Mouse (Mus musculus) embryo, embryonic 11.5 days (tissue): Measurements from ENCODE around the gene Tpi1.
"Not testable (repeated sequence)": the region's sequence is repeated elsewhere in the genome, so short reads cannot be mapped to it uniquely, and the experiment has no call there.

Source experiments
- DNase-seq: peaks from one replicate; pipeline ENCODE4 v3.0.0-alpha.2; 2012; ENCODE audit warnings: low read depth, low spot score

Gene Tpi1

GRCm38 (mm10) chr6:124831199-124831598 is 17.1 kb upstream of the Tpi1 start:
- DNase-seq, result not testable (repeated sequence)

- peak; percentile 89 for DNase-seq
These were observed 16.0 kb upstream of the Tpi1 start for GRCm38 (mm10) chr6:124829799-124830700.

DNA sequence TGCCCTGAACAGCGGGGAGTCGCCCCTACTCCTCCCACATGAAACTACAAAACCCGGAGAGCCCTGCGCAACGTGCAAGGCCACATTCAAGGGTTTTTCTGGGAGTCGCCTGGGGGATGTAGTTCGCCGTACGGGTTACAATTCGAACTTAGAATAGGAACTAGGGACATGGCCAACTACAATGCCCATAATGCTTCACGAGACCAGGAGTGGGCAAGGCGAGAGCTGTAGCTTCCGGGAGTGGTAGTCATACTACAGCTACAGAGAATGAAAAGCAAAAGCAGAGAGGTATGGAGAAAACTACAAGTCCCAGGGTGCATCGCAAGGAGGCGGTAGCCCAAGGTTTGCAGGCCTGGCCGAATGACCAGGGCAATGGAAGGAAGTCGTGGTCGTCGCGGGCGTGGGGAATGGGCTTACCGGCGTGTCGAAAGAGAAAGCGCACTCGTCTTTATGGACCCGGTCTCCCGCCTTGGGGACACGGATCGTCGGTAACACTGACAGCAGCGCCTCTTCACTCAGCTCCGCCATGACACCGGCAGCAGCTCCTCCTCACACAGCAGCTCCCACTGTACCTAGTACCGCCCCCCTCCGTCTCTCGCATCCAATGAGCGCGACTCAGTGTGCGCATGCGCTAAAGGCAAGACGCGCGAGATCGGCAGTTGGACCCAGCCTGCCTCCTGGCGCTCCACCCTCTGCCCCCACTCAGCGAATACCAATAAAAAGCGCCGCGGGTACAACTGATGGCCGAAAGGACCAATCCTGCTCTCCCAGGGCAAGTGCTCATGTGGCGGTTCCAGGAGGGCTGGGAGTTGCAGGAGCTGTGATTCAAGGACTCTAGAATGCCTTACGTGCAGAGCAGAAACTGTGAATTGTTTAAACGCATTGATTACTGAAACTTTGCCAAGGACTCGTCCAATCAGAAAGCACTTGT is 15.0 kb upstream of the Tpi1 start, which contains the start of the genes Usp5 and Cdca3:
TSS of gene Usp5 (minus strand) at position 617 of the 931 bp plus-strand sequence.
TSS of gene Cdca3 (plus strand) at position 680 of the 931 bp plus-strand sequence.
- DNase-seq, result peak; percentile 99

- no peak for DNase-seq
These were observed 14.1 kb upstream of the Tpi1 start for GRCm38 (mm10) chr6:124828101-124828592.

- no peak for DNase-seq
These were observed 8.0 kb upstream of the Tpi1 start for GRCm38 (mm10) chr6:124822049-124822448.

DNA sequence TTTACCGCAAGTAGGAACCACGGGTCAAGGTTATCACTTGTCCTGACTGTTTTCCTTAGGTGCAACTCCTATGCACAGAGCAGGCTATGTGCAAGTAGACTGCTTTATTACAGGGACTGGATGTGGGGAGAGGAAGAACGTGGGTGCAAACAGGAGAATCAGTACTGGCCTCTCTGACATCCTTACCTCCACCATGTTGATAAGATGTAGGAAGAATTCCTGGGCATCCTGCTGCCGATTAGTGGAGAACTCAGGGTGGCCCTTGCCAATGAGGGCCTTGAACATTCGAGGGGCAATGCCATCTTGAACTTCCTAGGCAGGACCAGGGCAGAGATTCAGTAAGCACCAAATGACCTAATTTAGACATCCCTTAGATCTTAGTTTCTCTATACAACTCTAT is 6.8 kb upstream of the Tpi1 start:
- no peak for DNase-seq

GRCm38 (mm10) chr6:124817971-124818370 is 3.9 kb upstream of the Tpi1 start:
- DNase-seq, result no peak

DNA sequence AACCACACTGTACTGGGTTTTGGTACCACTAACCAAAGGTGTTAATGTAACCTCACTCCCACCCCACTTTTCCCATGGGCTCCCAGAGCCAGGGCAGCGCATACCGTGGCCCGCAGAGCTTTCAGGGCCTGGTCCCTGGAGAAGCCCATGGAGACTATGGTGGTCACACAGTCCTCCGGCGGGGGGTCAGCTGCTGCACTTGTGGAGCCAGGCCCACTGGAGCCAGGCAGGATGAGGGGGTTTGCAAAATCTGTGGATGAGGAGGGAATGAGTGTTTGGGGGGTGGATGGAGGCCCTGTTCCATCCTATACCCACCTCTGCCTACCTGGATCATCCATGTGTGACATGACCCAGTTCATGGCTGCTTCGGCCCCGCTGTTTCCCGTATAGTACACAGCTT is 3.5 kb upstream of the Tpi1 start:
- no peak for DNase-seq

DNA sequence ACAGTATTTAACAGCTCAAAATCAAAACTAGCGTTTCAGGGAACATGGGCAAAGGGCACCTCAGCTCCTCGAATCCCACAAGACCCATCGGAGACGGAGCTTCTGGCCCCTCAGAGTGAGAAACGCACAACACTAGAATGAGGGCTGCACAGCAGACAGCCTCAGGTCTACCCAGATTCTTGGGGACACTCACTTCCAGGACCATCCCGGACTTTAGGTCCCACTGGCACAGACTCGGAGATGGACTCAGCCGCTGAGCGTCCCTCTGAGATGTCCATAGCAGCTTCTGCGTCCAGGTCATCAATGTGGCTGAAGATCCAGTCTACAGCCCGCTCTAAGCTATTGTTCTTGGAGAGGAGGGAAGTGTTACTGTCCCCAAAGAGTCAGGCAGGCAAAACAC is 3.0 kb upstream of the Tpi1 start:
- no peak for DNase-seq

GRCm38 (mm10) chr6:124816611-124817010 is 2.5 kb upstream of the Tpi1 start:
- DNase-seq, result no peak

DNA sequence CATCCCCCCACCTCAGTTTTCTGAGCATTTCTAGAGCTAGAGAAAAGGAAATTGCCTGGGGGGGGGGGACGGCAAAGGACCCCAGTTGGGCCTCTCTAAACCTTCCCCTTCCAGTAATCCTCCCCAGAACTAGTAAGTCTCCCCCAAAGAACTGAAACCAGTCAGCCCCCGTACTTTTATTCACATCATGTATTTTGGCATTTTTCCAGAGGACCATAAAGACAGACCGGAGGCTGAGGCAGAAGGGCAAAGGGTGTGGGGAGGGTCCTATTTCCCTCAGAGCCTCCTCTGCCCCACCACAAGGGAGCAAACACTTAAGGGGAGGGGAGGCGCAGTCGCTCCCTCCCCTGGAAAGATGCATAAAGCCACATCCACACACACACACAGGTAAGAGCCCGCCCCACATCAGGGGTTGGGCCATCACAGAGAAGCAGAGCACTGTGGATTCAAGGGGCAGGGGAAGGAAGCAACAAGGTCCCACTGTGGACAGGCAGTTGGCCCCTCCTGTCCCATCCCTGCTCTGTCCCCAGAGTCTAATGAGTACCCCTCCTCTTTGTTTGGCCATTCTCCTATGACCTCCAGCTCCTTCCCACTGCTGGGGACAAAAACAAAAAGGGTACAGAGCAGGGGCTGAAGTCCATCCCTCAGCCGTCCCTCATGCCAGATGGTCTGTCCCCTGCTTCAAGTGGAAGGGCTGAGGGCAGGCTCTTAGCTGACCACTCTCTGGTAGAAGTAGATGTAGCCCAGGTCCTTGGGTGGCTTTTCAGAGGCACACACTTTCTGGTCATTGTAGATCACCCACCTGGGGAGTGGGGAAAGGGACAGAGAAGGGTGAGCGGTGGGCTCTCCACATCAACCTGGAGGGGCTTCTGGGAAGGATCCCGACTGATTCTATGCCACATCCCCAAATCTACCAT is 1.0 kb upstream of the Tpi1 start:
- no peak for DNase-seq

GRCm38 (mm10) chr6:124814448-124814847 is 352 bp upstream of the Tpi1 start:
- DNase-seq, result no peak

- peak; percentile 68 for DNase-seq
These were observed 600 bp downstream of the Tpi1 start for GRCm38 (mm10) chr6:124813496-124813895.

- DNase-seq, result no peak
These were observed 1.2 kb downstream of the Tpi1 start for GRCm38 (mm10) chr6:124812848-124813247.

- DNase-seq, result no peak
These were observed 2.2 kb downstream of the Tpi1 start for GRCm38 (mm10) chr6:124811701-124812560.

GRCm38 (mm10) chr6:124811403-124811665 is 2.8 kb downstream of the Tpi1 start:
- no peak for DNase-seq

DNA sequence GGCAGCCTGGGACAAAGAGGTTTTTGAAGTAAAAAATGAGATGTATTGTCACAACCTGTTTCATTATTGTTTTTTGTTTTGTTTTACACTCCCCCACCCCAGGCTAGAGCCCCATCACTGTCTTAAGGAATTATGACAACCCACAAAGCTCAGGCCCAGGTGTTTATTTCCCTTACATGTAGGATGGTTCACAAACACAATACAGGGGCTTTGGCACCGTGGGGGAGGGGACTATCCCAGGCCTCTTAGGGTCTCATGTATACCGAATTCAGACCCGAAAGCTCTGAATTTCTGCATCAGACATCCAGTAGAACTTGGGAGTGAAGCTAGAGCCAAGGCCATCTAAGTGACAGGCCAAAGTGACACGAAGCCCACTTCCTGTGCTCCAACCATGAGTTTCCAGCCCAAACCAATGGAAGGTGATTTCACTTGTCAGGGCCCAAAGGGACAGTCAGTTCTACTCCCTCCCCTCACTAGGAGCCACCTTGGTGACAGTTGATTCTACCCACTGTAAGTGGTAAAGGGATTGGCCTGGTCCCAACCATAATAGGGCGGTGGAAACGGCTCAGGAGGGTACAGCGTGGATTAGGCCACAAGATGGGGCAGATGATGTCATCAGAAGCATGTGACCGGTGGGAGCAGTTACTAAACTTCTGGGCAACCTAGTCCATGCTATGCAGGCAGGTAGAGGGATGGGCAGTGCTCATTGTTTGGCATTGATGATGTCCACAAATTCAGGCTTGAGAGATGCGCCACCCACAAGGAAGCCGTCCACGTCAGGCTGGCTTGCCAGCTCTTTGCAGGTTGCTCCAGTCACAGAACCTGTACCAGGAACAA is 3.3 kb downstream of the Tpi1 start:
- not testable (repeated sequence) for DNase-seq

DNA sequence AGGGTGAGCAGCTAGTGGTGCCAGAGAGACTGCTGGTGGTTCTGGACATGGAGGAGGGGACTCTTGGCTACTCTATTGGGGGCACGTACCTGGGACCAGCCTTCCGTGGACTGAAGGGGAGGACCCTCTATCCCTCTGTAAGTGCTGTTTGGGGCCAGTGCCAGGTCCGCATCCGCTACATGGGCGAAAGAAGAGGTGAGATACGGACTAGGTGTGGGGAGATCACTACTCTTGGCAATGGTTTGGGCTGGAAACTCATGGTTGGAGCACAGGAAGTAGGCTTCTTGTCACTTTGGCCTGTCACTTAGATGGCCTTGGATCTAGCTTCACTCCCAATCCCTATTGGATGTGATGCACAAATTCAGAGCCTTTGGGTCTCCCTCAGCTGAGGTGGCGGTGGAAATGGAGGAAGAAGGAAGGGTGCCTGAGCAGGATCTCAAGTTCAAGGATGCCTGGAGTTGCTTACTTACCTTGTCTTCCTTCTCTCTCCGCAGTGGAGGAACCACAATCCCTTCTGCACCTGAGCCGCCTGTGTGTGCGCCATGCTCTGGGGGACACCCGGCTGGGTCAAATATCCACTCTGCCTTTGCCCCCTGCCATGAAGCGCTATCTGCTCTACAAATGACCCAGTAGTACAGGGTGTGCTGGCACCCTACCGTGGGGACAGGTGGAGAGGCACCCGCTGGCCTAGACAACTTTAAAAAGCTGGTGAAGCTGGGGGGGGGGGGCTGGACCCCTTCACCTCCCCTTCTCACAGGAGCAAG is 4.1 kb downstream of the Tpi1 start:
- no peak for DNase-seq
